ENCODE assay signal across 18 mouse cellular contexts in genomic region chr8:110818593-110818992, GRCm38 (mm10). TPM values are rescaled to one million over a fixed set of nuclear protein-coding genes. Genes with fewer than 3 reads are reported as not detected.
DNase-seq lines count a peak whose midpoint lies in the region; ATAC-seq and TF ChIP-seq lines count a peak whose summit lies in the region.
"Had no signal": no experiment of that assay in that cellular context is flagged by ENCODE, and none has a peak within 500 bp of the region (broad histone marks: within the 10 kb centered on the region; RNA-seq: fewer than 3 reads in every experiment).

No protein-coding gene starts in this region.

- no peak for TF ChIP-seq RAD21 in MEL (IDR thresholded peaks at IDR 0.05; ENCODE audit: low read depth, low read length)

- H3K79me2 ChIP-seq in liver, adult 2 months (ENCODE audit: control insufficient read depth, insufficient read depth, low read length): no peaks in the 10 kb centered on the region
- no peaks in the 10 kb centered on the region for H3K79me2 ChIP-seq in MEL (ENCODE audit: control insufficient read depth, insufficient read depth, low read length, poor library complexity)

- WGBS in liver, adult 2 months: 71% methylated on average over 3 of the region's 3 CpGs

- H3K36me3 ChIP-seq in liver, adult 2 months (ENCODE audit: control insufficient read depth, insufficient read depth, low read length): peaks cover 93% of the 10 kb centered on the region
- H3K36me3 ChIP-seq in MEL (ENCODE audit: control insufficient read depth in 1 of 2, insufficient read depth in 2 of 2, low read length in 2 of 2): peaks cover 23 to 76% of the 10 kb centered on the region in 2 experiments

- no peaks in the 10 kb centered on the region for H3K9me3 ChIP-seq in MEL (replicated peaks; ENCODE audit: insufficient read depth, low read length)
- H3K9me3 ChIP-seq: hindbrain, embryonic 10.5 days; limb, embryonic 15.5 days had no signal

- no peaks in the 10 kb centered on the region; the same call in 1 of the 2 replicates for H3K4me1 ChIP-seq in liver, adult 2 months (ENCODE audit: control insufficient read depth, insufficient read depth, low read length)
- H3K4me1 ChIP-seq in MEL (ENCODE audit: control insufficient read depth in 1 of 2, insufficient read depth in 2 of 2, low read length in 2 of 2): peaks cover 2 to 4% of the 10 kb centered on the region in 2 experiments; a peak in 3 of 4 replicates
- H3K4me1 ChIP-seq: hindbrain, embryonic 10.5 days; limb, embryonic 15.5 days had no signal

- peak; percentile 66 for DNase-seq in heart, adult 11 months
- no peak for DNase-seq in heart, postnatal 25 days (ENCODE audit: low spot score)
- DNase-seq in liver, adult 2 months (ENCODE audit: extremely low read depth, low read depth, low spot score): peak; percentile 44
- no peak for DNase-seq in liver
- DNase-seq in MEL (ENCODE audit: low read depth, low spot score): peak; percentile 57
- DNase-seq in fat pad, adult 2 months (ENCODE audit: extremely low read depth, low read depth, low spot score): peak; percentile 64
- no peak for DNase-seq in adrenal gland, adult 8-10 months
- DNase-seq: cerebellum, adult 11 months; thymus, postnatal 4 days had no signal

- TF ChIP-seq EP300 in MEL (IDR thresholded peaks at IDR 0.05; ENCODE audit: low read depth in 1 of 2, low read length in 2 of 2): no peak

- TF ChIP-seq POLR2A in liver, adult 2 months (IDR thresholded peaks at IDR 0.05; ENCODE audit: extremely low read depth, insufficient read depth, low read length): no peak
- TF ChIP-seq POLR2A in MEL (IDR thresholded peaks at IDR 0.05; ENCODE audit: control insufficient read depth in 1 of 2, insufficient read depth in 1 of 2, low read depth in 1 of 2, low read length in 2 of 2, poor library complexity in 1 of 2): no peak

- intact Hi-C loops in heart, postnatal 25 days (cut with DNase I): loop anchor here (10.0 kb wide), 1 partner anchor 174 kb away; no protein-coding TSS in a partner anchor

- no peaks in the 10 kb centered on the region for H3K27me3 ChIP-seq in liver, adult 2 months (ENCODE audit: control insufficient read depth, insufficient read depth, low read length)
- no peaks in the 10 kb centered on the region for H3K27me3 ChIP-seq in MEL (ENCODE audit: control insufficient read depth in 1 of 2, insufficient read depth in 2 of 2, low read length in 2 of 2)
- H3K27me3 ChIP-seq: limb, embryonic 15.5 days had no signal

- ATAC-seq in granulocyte monocyte progenitor cell, adult 5-6 weeks (replicated peaks; ENCODE audit: poor library complexity, severe bottlenecking): no peak
- ATAC-seq: CD4-positive, CD25-positive, alpha-beta regulatory T cell, adult 4 months had no signal

- no peak for TF ChIP-seq CTCF in liver, adult 2 months (IDR thresholded peaks at IDR 0.05; ENCODE audit: low read depth, low read length)
- TF ChIP-seq CTCF in MEL (IDR thresholded peaks at IDR 0.05 in 2 of 3, conservative IDR thresholded peaks at IDR 0.05 in 1 of 3; ENCODE audit: control insufficient read depth in 1 of 3, insufficient read depth in 1 of 3, low read depth in 2 of 3, low read length in 3 of 3, poor library complexity in 1 of 3, severe bottlenecking in 1 of 3): no peak

- H3K9ac ChIP-seq in liver, adult 2 months (ENCODE audit: low read depth, low read length): no peak overlapping the region
- H3K9ac ChIP-seq in MEL (ENCODE audit: control insufficient read depth, low read depth, low read length, poor library complexity, severe bottlenecking): no peak overlapping the region
- H3K9ac ChIP-seq: limb, embryonic 15.5 days had no signal

- H3K4me3 ChIP-seq in liver, adult 2 months (ENCODE audit: insufficient read depth, low read depth, low read length): no peak overlapping the region
- H3K4me3 ChIP-seq in MEL (ENCODE audit: control insufficient read depth in 1 of 2, insufficient read depth in 1 of 2, low read depth in 2 of 2, low read length in 2 of 2): no peak overlapping the region
- H3K4me3 ChIP-seq: erythroblast, embryonic 14.5 days; hindbrain, embryonic 10.5 days; left cerebral cortex, adult 2 months; limb, embryonic 15.5 days had no signal

- H3K27ac ChIP-seq in liver, adult 2 months (replicated peaks; ENCODE audit: insufficient read depth, low read depth, low read length): no peak overlapping the region
- H3K27ac ChIP-seq in MEL (ENCODE audit: control insufficient read depth, low read depth, low read length): no peak overlapping the region
- H3K27ac ChIP-seq: hindbrain, embryonic 10.5 days; left cerebral cortex, adult 2 months; limb, embryonic 15.5 days had no signal

TF ChIP-seq in MEL, 35 proteins besides CTCF, POLR2A, EP300 and RAD21:
- TF ChIP-seq NELFE (IDR thresholded peaks at IDR 0.05; ENCODE audit: low read depth, low read length) (no peak), MYB (IDR thresholded peaks at IDR 0.05; ENCODE audit: low read depth, low read length) (no peak), GATA1 (IDR thresholded peaks at IDR 0.05; ENCODE audit: low read depth, low read length) (no peak), E2F4 (IDR thresholded peaks at IDR 0.05; ENCODE audit: borderline replicate concordance, low read depth, low read length) (no peak), ELF1 (IDR thresholded peaks at IDR 0.05; ENCODE audit: low read depth, low read length) (no peak), SMC3 (IDR thresholded peaks at IDR 0.05; ENCODE audit: low read depth, low read length) (no peak), MEF2A (IDR thresholded peaks at IDR 0.05; ENCODE audit: extremely low read depth, insufficient replicate concordance, low read depth, low read length, poor library complexity, severe bottlenecking) (no peak), ETS1 (IDR thresholded peaks at IDR 0.05; ENCODE audit: low read depth, low read length) (no peak), RCOR1 (IDR thresholded peaks at IDR 0.05; ENCODE audit: low read depth, low read length) (no peak), ZNF384 (IDR thresholded peaks at IDR 0.05; ENCODE audit: low read depth, low read length) (no peak), MYC (IDR thresholded peaks at IDR 0.05; ENCODE audit: low read depth, low read length) (no peak), MAZ (IDR thresholded peaks at IDR 0.05; ENCODE audit: low read depth, low read length) (no peak), TCF12 (IDR thresholded peaks at IDR 0.05; ENCODE audit: low read depth, low read length) (no peak), SIN3A (IDR thresholded peaks at IDR 0.05; ENCODE audit: low read length) (no peak), MAFK (IDR thresholded peaks at IDR 0.05; ENCODE audit: borderline replicate concordance, low read depth, low read length) (no peak), BHLHE40 (IDR thresholded peaks at IDR 0.05; ENCODE audit: borderline replicate concordance, low read depth, low read length) (no peak), TBP (IDR thresholded peaks at IDR 0.05; ENCODE audit: low read depth, low read length) (no peak), POLR2AphosphoS5 (IDR thresholded peaks at IDR 0.05; ENCODE audit: borderline replicate concordance, low read depth, low read length) (no peak), MXI1 (IDR thresholded peaks at IDR 0.05; ENCODE audit: low read depth, low read length) (no peak), KAT2A (conservative IDR thresholded peaks at IDR 0.05; ENCODE audit: low read depth, low read length) (no peak)

RNA-seq across cellular contexts. Expression of gene Il34, which starts 12.9 kb away (rescaled TPM):
- 1 to 10 TPM; 7.2 TPM for total RNA-seq in heart, postnatal 25 days (2021)
- total RNA-seq in liver, adult 2 months (2014; rRNA removed): 2.4 and 4.8 TPM in 2 replicates
- 5.6 and 7.3 TPM in 2 replicates for polyA plus RNA-seq in liver, adult 2 months (2012; rRNA removed)
- total RNA-seq in MEL (2012; rRNA removed): 0.12 and 0.26 TPM in 2 replicates
- polyA plus RNA-seq in MEL (2012; ENCODE audit: insufficient read depth in 1 of 2, insufficient read length in 2 of 2, low read depth in 1 of 2, low replicate concordance in 2 of 2, missing spikeins in 1 of 2): under 1 TPM in 1 of 2 experiments, not detected in 1; 0.18 TPM
- 100 to 1,000 TPM in 1 of 4 experiments, 10 to 100 TPM in 3; 51.6 to 101 (median 76.5) TPM for total RNA-seq in adrenal gland, adult 8-10 months (2022)
- not detected in 2 replicates for total RNA-seq in granulocyte monocyte progenitor cell, adult 5-6 weeks (2014; fragmentation: Nextera tagmentation)
- total RNA-seq in granulocyte monocyte progenitor cell, adult 5-6 weeks (2017): not detected in 2 replicates
- total RNA-seq: common myeloid progenitor, adult 5-6 weeks; megakaryocyte progenitor cell, adult 5-6 weeks; neutrophil, adult 5-6 weeks had no signal
- polyA plus RNA-seq: CD4-positive, CD25-positive, alpha-beta regulatory T cell, adult 4 months; erythroblast, embryonic 14.5 days had no signal

RNA-seq across cellular contexts. Expression of gene Cog4, which starts 27.8 kb away (rescaled TPM):
- 10 to 100 TPM; 69.6 to 73.7 TPM for total RNA-seq in heart, postnatal 25 days (2021)
- 73.9 and 75.4 TPM in 2 replicates for total RNA-seq in liver, adult 2 months (2014; rRNA removed)
- polyA plus RNA-seq in liver, adult 2 months (2012; rRNA removed): 27.8 and 29.4 TPM in 2 replicates
- total RNA-seq in MEL (2012; rRNA removed): 31.7 and 32.1 TPM in 2 replicates
- polyA plus RNA-seq in MEL (2012; ENCODE audit: insufficient read depth in 1 of 2, insufficient read length in 2 of 2, low read depth in 1 of 2, low replicate concordance in 2 of 2, missing spikeins in 1 of 2): 10 to 100 TPM in 1 of 2 experiments, not detected in 1; 35.3 TPM
- 100 to 1,000 TPM in 1 of 4 experiments, 10 to 100 TPM in 3; 76.3 to 100 (median 88.2) TPM for total RNA-seq in adrenal gland, adult 8-10 months (2022)
- 31.2 and 35.3 TPM in 2 replicates for total RNA-seq in granulocyte monocyte progenitor cell, adult 5-6 weeks (2014; fragmentation: Nextera tagmentation)
- total RNA-seq in granulocyte monocyte progenitor cell, adult 5-6 weeks (2017): 25.1 and 40.6 TPM in 2 replicates

RNA-seq across cellular contexts. Expression of gene Sf3b3, which starts 28.0 kb away (rescaled TPM):
- total RNA-seq in heart, postnatal 25 days (2021): 10 to 100 TPM; 39.7 to 42.4 TPM
- total RNA-seq in liver, adult 2 months (2014; rRNA removed): 20.6 and 23.8 TPM in 2 replicates
- polyA plus RNA-seq in liver, adult 2 months (2012; rRNA removed): 10.8 and 12.1 TPM in 2 replicates
- total RNA-seq in MEL (2012; rRNA removed): 150 and 170 TPM in 2 replicates
- polyA plus RNA-seq in MEL (2012; ENCODE audit: insufficient read depth in 1 of 2, insufficient read length in 2 of 2, low read depth in 1 of 2, low replicate concordance in 2 of 2, missing spikeins in 1 of 2): 100 to 1,000 TPM; 167 to 224 TPM
- total RNA-seq in adrenal gland, adult 8-10 months (2022): 10 to 100 TPM; 68.4 to 87.8 (median 77.1) TPM
- 149 and 187 TPM in 2 replicates for total RNA-seq in granulocyte monocyte progenitor cell, adult 5-6 weeks (2014; fragmentation: Nextera tagmentation)
- 174 and 176 TPM in 2 replicates for total RNA-seq in granulocyte monocyte progenitor cell, adult 5-6 weeks (2017)

Comparison
In these comparisons a context has a peak if more than half of its experiments do, and no peak if none do; other contexts are left out.
1. DNase-seq: peak in heart, adult 11 months (single experiment), liver, adult 2 months (single experiment), MEL (single experiment) and fat pad, adult 2 months (single experiment); none in heart, postnatal 25 days (single experiment), liver (single experiment) and adrenal gland, adult 8-10 months (single experiment).